Mouse (Mus musculus) liver, adult 2 months (tissue): Measurements from ENCODE around the gene Nlgn1. TPM values are rescaled to one million over a fixed set of nuclear protein-coding genes. Genes with fewer than 3 reads are reported as not detected.

Source experiments
- DNase-seq: peaks from one replicate; pipeline ENCODE4 v3.0.0-alpha.2; 2011; ENCODE audit warnings: low read depth, low spot score; ENCODE audit errors: extremely low read depth
- H3K27ac ChIP-seq: fragments of 200-500 bp; replicated peaks from 2 replicates; pipeline ENCODE4 v1.5.1; 2012; ENCODE audit warnings: low read depth, mild to moderate bottlenecking, control low read depth, inconsistent platforms, low read length; ENCODE audit not compliant: insufficient read depth
- H3K27me3 ChIP-seq: fragments of 200-500 bp; 2 replicates; pipeline ENCODE4 v1.6.1; 2012; ENCODE audit warnings: mild to moderate bottlenecking, moderate library complexity, low read length, inconsistent platforms; ENCODE audit not compliant: control insufficient read depth, insufficient read depth
- H3K36me3 ChIP-seq: fragments of 200-500 bp; 2 replicates; pipeline ENCODE4 v1.6.1; 2012; ENCODE audit warnings: low read length, inconsistent platforms; ENCODE audit not compliant: control insufficient read depth, insufficient read depth
- H3K4me1 ChIP-seq: fragments of 200-500 bp; 2 replicates; pipeline ENCODE4 v1.6.1; 2011; ENCODE audit warnings: low read length; ENCODE audit not compliant: control insufficient read depth, insufficient read depth
- H3K4me3 ChIP-seq: fragments of 200-500 bp; 2 replicates; pipeline ENCODE4 v1.5.1; 2011; ENCODE audit warnings: low read depth, mild to moderate bottlenecking, control low read depth, low read length, moderate library complexity; ENCODE audit not compliant: insufficient read depth
- H3K79me2 ChIP-seq: fragments of 200-500 bp; 2 replicates; pipeline ENCODE4 v1.6.1; 2012; ENCODE audit warnings: inconsistent platforms, mild to moderate bottlenecking, low read length, moderate library complexity; ENCODE audit not compliant: control insufficient read depth, insufficient read depth
- H3K9ac ChIP-seq: fragments of 200-500 bp; 2 replicates; pipeline ENCODE4 v1.6.1; 2012; ENCODE audit warnings: low read depth, mild to moderate bottlenecking, control low read depth, inconsistent platforms, low read length
- CTCF ChIP-seq: fragments of 200-500 bp; IDR thresholded peaks from 2 replicates; pipeline ENCODE4 v1.5.1; 2011; ENCODE audit warnings: low read depth, low read length, control low read depth
- POLR2A ChIP-seq: fragments of 200-500 bp; IDR thresholded peaks from 2 replicates; pipeline ENCODE4 v1.6.1; 2011; ENCODE audit warnings: low read length, control low read depth; ENCODE audit not compliant: insufficient read depth; ENCODE audit errors: extremely low read depth
- WGBS: fragments of 180-500 bp; shearing (Covaris S2); methylation state at CpG from one replicate; pipeline ENCODE4 v1.1.7; 2018; 5-methylcytosine and 5-hydroxymethylcytosine counted together
- polyA plus RNA-seq: library from polyadenylated mRNA; depleted of rRNA; stranded (reverse); fragments of >200 nt; gene quantifications from 2 replicates; pipeline ENCODE4 v1.2.3, GENCODE M21; 2012
- total RNA-seq: library from RNA; depleted of rRNA; stranded (reverse); fragments of >200 nt; gene quantifications from 2 replicates; pipeline ENCODE4 v1.2.3, GENCODE M21; 2014

Nlgn1 gene
- total and polyA plus RNA-seq, 2 experiments: not detected

DNA sequence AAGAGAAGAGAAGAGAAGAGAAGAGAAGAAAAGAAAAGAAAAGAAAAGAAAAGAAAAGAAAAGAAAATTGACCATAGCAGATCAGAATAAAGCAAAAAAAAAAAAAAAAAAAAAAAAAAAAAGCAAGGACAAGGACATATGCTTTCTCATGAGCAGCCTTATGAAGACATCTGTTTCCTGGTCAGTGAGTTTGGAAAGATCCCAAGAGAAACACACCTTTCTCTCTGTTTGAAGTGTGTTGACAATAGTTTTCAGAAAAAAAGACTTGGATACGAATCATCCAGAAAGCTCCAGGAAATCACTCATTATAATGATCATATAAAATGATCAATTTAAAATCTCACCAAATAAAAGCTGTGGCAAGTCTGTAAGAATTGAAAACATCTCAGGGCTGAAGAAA, 230.0 kb downstream of the Nlgn1 start:
- TF ChIP-seq POLR2A (no peak), CTCF (no peak)
- H3K9ac ChIP-seq: no peak overlapping the region
- no peak overlapping the region for H3K27ac ChIP-seq
- 64% methylated on average over 1 of the region's 1 CpGs for WGBS
- no peaks in the 10 kb centered on the region for H3K4me1 ChIP-seq
- H3K27me3 ChIP-seq: no peaks in the 10 kb centered on the region
- no peak for DNase-seq
- no peak overlapping the region for H3K4me3 ChIP-seq
- no peaks in the 10 kb centered on the region for H3K79me2 ChIP-seq
- no peaks in the 10 kb centered on the region for H3K36me3 ChIP-seq

GRCm38 (mm10) chr3:26095551-26095950, 236.7 kb downstream of the Nlgn1 start:
- no peaks in the 10 kb centered on the region for H3K27me3 ChIP-seq
- H3K36me3 ChIP-seq: no peaks in the 10 kb centered on the region
- no peak for DNase-seq
- no peak overlapping the region for H3K4me3 ChIP-seq
- H3K4me1 ChIP-seq: no peaks in the 10 kb centered on the region
- H3K79me2 ChIP-seq: no peaks in the 10 kb centered on the region
- H3K9ac ChIP-seq: no peak overlapping the region
- TF ChIP-seq CTCF (no peak), POLR2A (no peak)
- H3K27ac ChIP-seq: no peak overlapping the region

- no peak for TF ChIP-seq POLR2A
- no peak for TF ChIP-seq CTCF
- Histone ChIP-seq H3K27ac (no peak overlapping the region), H3K79me2 (no peaks in the 10 kb centered on the region), H3K9ac (no peak overlapping the region), H3K27me3 (no peaks in the 10 kb centered on the region), H3K4me1 (no peaks in the 10 kb centered on the region), H3K36me3 (no peaks in the 10 kb centered on the region), H3K4me3 (no peak overlapping the region)
- no peak for DNase-seq
Observed at GRCm38 (mm10) chr3:26069366-26069765, 262.9 kb downstream of the Nlgn1 start.

GRCm38 (mm10) chr3:26050769-26051168, 281.5 kb downstream of the Nlgn1 start:
- no peak for DNase-seq
- no peaks in the 10 kb centered on the region for H3K36me3 ChIP-seq
- H3K4me1 ChIP-seq: no peaks in the 10 kb centered on the region
- no peaks in the 10 kb centered on the region for H3K27me3 ChIP-seq
- H3K79me2 ChIP-seq: no peaks in the 10 kb centered on the region
- WGBS: 71% methylated on average over 4 of the region's 4 CpGs
- TF ChIP-seq CTCF: no peak
- no peak for TF ChIP-seq POLR2A
- no peak overlapping the region for H3K4me3 ChIP-seq
- no peak overlapping the region for H3K9ac ChIP-seq
- no peak overlapping the region for H3K27ac ChIP-seq

- H3K27ac ChIP-seq: no peak overlapping the region
- no peaks in the 10 kb centered on the region for H3K4me1 ChIP-seq
- no peaks in the 10 kb centered on the region for H3K27me3 ChIP-seq
- DNase-seq: no peak
- H3K36me3 ChIP-seq: no peaks in the 10 kb centered on the region
- H3K79me2 ChIP-seq: no peaks in the 10 kb centered on the region
- TF ChIP-seq CTCF: no peak
- TF ChIP-seq POLR2A: no peak
- H3K9ac ChIP-seq: no peak overlapping the region
- 56% methylated on average over 2 of the region's 2 CpGs for WGBS
- H3K4me3 ChIP-seq: no peak overlapping the region
Observed at GRCm38 (mm10) chr3:26042966-26043365, 289.3 kb downstream of the Nlgn1 start.

- TF ChIP-seq CTCF (no peak), POLR2A (no peak)
- no peak overlapping the region for H3K27ac ChIP-seq
- WGBS: 62% methylated on average over 2 of the region's 2 CpGs
- no peaks in the 10 kb centered on the region for H3K79me2 ChIP-seq
- H3K9ac ChIP-seq: no peak overlapping the region
- no peak for DNase-seq
- H3K4me3 ChIP-seq: no peak overlapping the region
- no peaks in the 10 kb centered on the region for H3K27me3 ChIP-seq
- no peaks in the 10 kb centered on the region for H3K4me1 ChIP-seq
- no peaks in the 10 kb centered on the region for H3K36me3 ChIP-seq
Observed at GRCm38 (mm10) chr3:26039696-26040095, 292.6 kb downstream of the Nlgn1 start.

DNA sequence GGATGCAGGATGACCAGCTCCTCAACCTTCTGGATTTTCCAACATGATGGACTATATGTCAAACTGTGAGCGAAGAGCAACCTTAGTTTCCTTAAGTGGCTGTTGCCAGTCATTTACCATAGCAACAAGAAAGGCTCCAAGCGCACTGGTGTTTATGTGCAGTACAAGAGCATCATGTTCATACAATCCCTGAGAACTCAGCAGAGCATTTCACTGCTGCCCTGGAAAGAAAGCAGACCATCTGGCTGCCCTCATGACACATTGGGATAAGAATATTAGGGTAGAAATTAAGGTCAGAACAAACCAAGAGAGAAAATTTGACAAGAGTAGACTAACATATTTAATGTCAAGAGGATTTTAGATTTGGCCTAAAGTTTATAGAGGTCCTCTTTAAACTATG, 306.2 kb downstream of the Nlgn1 start:
- H3K79me2 ChIP-seq: no peaks in the 10 kb centered on the region
- no peak overlapping the region for H3K27ac ChIP-seq
- TF ChIP-seq CTCF (no peak), POLR2A (no peak)
- H3K9ac ChIP-seq: no peak overlapping the region
- WGBS: 85% methylated on average over 2 of the region's 2 CpGs
- H3K36me3 ChIP-seq: no peaks in the 10 kb centered on the region
- DNase-seq: no peak
- no peaks in the 10 kb centered on the region for H3K4me1 ChIP-seq
- no peaks in the 10 kb centered on the region for H3K27me3 ChIP-seq
- no peak overlapping the region for H3K4me3 ChIP-seq
